Mouse (Mus musculus): ENCODE measurements around the gene Arntl2.

GRCm38 (mm10) chr6:146770808-146771207 is 25.0 kb upstream of the Arntl2 start:
- no peak for TF ChIP-seq CTCF (IDR thresholded peaks at IDR 0.05; ENCODE audit: low read depth)
- TF ChIP-seq EP300 (optimal IDR thresholded peaks at IDR 0.05) = no peak
